Mouse (Mus musculus) intestine, postnatal 0 days (tissue): ENCODE results near the gene Ywhaq. TPM values are rescaled to one million over a fixed set of nuclear protein-coding genes. Genes with fewer than 3 reads are reported as not detected.
A peak's percentile ranks its signal among the peaks of the same experiment; 100 is the strongest.

Source experiments
- ATAC-seq: fragments of 200-750 bp; cut with Nextera tagmentation; 2 replicates; pipeline ENCODE4 v1.8.0; 2017; ENCODE audit warnings: mild to moderate bottlenecking, moderate TSS enrichment, moderate library complexity
- H3K27ac ChIP-seq: fragments of 300-500 bp; sonication (generic); 2 replicates; pipeline ENCODE4 v1.5.1; 2014; ENCODE audit warnings: mild to moderate bottlenecking, low read depth, low read length, moderate library complexity
- H3K27me3 ChIP-seq: fragments of 300-500 bp; sonication (generic); replicated peaks from 2 replicates; pipeline ENCODE4 v1.6.1; 2014; ENCODE audit warnings: low read length, mixed read lengths; ENCODE audit not compliant: control insufficient read depth, insufficient read depth
- H3K36me3 ChIP-seq: fragments of 300-500 bp; sonication (generic); 2 replicates; pipeline ENCODE4 v1.6.1; 2014; ENCODE audit warnings: mild to moderate bottlenecking, moderate library complexity; ENCODE audit not compliant: control insufficient read depth, insufficient read depth
- H3K4me1 ChIP-seq: fragments of 300-500 bp; sonication (generic); replicated peaks from 2 replicates; pipeline ENCODE4 v1.6.1; 2014; ENCODE audit warnings: antibody characterized with exemption, low read length, mixed read lengths; ENCODE audit not compliant: control insufficient read depth, insufficient read depth
- H3K4me2 ChIP-seq: fragments of 300-500 bp; sonication (generic); replicated peaks from 2 replicates; pipeline ENCODE4 v1.6.1; 2014; ENCODE audit warnings: low read depth, mild to moderate bottlenecking, moderate library complexity
- H3K4me3 ChIP-seq: fragments of 300-500 bp; sonication (generic); 2 replicates; pipeline ENCODE4 v1.5.1; 2014; ENCODE audit warnings: low read depth, low read length
- H3K9ac ChIP-seq: fragments of 300-500 bp; sonication (generic); 2 replicates; pipeline ENCODE4 v1.6.1; 2014; ENCODE audit warnings: mild to moderate bottlenecking, low read depth, low read length
- H3K9me3 ChIP-seq: fragments of 300-500 bp; sonication (generic); 2 replicates; pipeline ENCODE4 v1.6.1; 2016; ENCODE audit warnings: mixed run types; ENCODE audit not compliant: control insufficient read depth
- CTCF ChIP-seq: sonication (generic); IDR thresholded peaks from 2 replicates; pipeline ENCODE4 v1.5.1; 2016; ENCODE audit warnings: low read depth, mild to moderate bottlenecking, control low read depth, antibody characterized with exemption, moderate library complexity
- WGBS: fragments of 180-500 bp; shearing (Covaris S2); extraction: QIAGEN DNeasy Blood & Tissue Kit; methylation state at CpG from one replicate; pipeline ENCODE4 v1.1.7; 2014; 5-methylcytosine and 5-hydroxymethylcytosine counted together
- polyA plus RNA-seq: library from polyadenylated mRNA; unstranded; fragments of >200 nt; fragmentation: Nextera tagmentation; extraction: Ambion mirVana; gene quantifications from 2 replicates; pipeline ENCODE4 v1.2.1, GENCODE M21; 2015

Gene Ywhaq
- polyA plus RNA-seq, 1 experiment from 2014 or later: 235 TPM

DNA sequence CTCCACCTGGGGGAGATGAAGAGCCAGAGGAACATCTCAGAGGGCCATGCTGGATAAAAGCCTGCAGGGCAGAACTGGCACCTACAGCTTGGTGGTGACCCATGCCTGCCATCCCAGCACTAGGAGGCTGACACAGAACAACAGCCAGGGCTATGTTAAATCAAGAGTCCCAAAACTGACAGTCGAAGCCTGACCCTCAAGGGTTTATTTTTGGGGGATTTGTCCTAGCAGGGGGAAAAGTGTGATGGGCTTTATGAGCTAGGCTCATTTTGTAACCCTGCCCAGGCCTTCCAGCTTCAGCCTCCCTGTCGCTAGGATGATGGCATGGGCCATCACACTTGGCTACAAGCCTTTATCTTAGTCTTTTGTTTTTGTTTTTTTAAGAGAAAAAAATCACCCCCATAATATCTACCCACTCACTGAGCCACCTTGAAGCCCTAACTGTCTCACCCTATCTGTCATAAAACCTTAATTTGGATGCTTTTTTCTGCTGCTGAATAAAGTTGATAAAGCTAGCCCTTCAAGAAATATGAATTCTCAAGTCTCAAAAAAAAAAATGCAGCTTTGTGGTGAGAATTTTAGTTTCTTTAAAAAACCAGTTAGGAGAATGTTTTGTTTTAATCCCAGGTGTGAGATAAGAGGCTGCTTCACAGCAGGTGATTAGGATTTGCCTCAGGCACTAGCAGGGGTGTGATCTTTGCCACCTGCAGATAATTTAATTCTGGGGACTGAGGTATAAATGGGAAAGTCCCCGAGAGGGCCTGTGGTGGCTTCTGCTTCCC is 41.9 kb downstream of the Ywhaq start:
- H3K4me3 ChIP-seq: no peak overlapping the region
- H3K9me3 ChIP-seq: no peaks in the 10 kb centered on the region
- no peak for ATAC-seq
- no peaks in the 10 kb centered on the region for H3K27me3 ChIP-seq
- WGBS: 48% methylated on average over 3 of the region's 3 CpGs
- H3K9ac ChIP-seq: no peak overlapping the region
- no peak for TF ChIP-seq CTCF
- no peak overlapping the region for H3K4me2 ChIP-seq
- H3K4me1 ChIP-seq: no peaks in the 10 kb centered on the region
- no peak overlapping the region for H3K27ac ChIP-seq
- H3K36me3 ChIP-seq: no peaks in the 10 kb centered on the region

DNA sequence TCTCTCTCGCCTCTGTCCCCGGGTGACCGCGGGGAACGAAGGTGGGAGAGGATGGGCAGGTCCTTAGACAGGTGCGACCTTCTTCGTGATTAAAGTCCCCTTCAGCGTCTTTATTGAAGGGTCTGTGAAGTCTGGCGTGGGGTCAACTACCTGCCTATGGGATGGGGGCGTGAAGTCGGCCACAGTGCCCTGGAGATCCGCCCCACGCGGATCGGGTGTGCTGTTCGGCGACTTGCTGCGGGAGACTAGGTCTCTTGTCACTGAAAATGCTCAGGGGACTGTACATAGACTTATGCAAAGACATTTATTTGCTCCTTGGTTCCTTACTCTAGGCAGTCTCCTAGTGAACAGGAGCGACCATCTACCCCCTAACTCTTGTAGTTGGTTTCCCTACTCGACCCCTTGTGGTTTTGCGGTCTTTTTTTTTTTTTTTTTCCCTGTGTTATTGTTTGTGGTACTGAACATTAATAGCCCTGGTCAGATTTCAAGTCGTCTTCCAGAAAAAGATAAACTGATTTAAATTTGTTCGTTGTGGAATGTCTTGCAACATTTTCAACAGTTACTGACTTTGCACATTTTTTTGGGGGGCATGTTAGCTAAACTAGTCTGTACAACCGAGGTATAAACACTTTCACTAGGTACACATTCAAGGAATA is 43.5 kb downstream of the Ywhaq start:
- no peaks in the 10 kb centered on the region for H3K4me1 ChIP-seq
- WGBS: 2% methylated on average over 24 of the region's 24 CpGs
- H3K4me2 ChIP-seq: peak overlapping the region; percentile 88
- peak overlapping the region; percentile 86 for H3K9ac ChIP-seq
- peak overlapping the region; percentile 94 for H3K27ac ChIP-seq
- ATAC-seq: peak; percentile 51
- H3K4me3 ChIP-seq: peak overlapping the region; percentile 79
- H3K36me3 ChIP-seq: no peaks in the 10 kb centered on the region
- no peaks in the 10 kb centered on the region for H3K9me3 ChIP-seq
- TF ChIP-seq CTCF: no peak
- H3K27me3 ChIP-seq: no peaks in the 10 kb centered on the region

DNA sequence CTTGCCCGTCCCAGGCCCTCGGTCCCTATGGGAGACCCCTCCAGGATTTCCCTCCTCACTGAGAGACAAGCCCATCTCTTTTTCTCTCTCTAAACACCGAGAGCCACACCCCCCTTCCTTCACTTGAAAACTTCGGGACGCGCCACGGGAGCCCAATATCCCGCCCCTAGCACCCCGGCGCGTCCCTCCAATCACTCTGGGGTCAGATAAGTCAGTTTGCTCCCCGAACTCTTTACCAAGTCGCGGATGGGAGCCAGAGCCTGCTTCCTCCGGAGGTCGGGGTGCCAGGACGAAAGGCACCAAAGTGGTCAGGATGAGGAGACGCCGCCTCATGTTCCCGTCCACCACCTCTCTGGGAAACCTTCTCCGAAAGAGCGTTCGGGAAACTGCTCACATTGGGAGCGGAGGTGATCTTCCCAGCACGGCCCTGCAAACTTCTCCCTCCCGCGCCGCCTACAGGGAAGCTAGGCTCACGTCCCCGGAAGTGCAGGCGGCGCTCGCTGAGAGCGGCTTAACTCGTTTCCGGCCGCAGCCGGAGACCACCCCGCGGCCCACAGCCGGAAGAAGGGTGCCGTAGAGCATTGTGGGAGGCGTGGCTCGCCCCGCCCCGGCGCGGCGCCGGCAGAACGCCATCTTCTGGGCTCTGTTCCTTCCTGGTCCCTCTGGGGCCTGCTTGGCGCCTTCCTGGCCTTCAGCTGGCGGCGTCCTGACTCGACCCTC is 44.2 kb downstream of the Ywhaq start, which contains the start of gene Adam17:
Adam17 (minus strand) TSS at position 533 of the 720 bp plus-strand sequence.
- Histone ChIP-seq H3K4me2 (peak within 1 kb of the TSS; percentile 88), H3K4me1 (no peaks in the 10 kb centered on the region), H3K27me3 (no peaks in the 10 kb centered on the region), H3K9me3 (no peaks in the 10 kb centered on the region), H3K36me3 (no peaks in the 10 kb centered on the region), H3K4me3 (peak within 1 kb of the TSS; percentile 79), H3K9ac (peak within 1 kb of the TSS; percentile 86), H3K27ac (peak within 1 kb of the TSS; percentile 94)
- peak; percentile 98 for ATAC-seq
- peak; percentile 87 for TF ChIP-seq CTCF
- under 1% methylated on average over 55 of the region's 55 CpGs for WGBS

DNA sequence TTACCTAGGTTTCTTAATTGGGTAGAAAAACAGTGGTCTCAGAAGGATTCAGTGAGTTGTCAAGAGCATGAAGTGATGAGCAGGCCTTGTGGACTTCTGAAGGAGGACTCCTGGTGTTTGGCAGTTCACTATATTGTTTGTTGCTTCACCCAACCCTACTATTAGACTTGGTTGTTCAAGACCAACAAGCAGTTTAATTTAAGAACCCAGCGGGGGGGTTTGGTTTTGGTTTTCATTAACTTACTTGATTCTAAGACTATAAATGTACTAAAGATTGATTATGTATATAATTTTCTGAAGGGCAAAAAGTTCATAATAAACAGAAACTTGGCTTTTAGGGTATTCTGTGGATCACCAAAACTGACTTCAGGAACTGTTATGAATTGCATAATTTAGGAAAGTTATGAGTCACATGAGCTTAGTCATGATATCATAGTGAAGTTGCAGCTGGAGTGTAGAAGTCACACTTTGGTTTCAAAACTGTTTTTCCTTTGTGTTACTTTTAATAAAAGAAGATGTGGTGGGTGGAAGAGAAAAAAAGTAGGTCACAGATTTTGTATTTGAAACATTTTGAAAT is 47.3 kb downstream of the Ywhaq start:
- Histone ChIP-seq H3K4me3 (no peak overlapping the region), H3K27ac (no peak overlapping the region), H3K4me1 (no peaks in the 10 kb centered on the region), H3K9ac (no peak overlapping the region), H3K36me3 (no peaks in the 10 kb centered on the region), H3K4me2 (no peak overlapping the region), H3K9me3 (no peaks in the 10 kb centered on the region), H3K27me3 (no peaks in the 10 kb centered on the region)
- no peak for ATAC-seq
- WGBS: 85% methylated on average over 1 of the region's 1 CpGs
- no peak for TF ChIP-seq CTCF

DNA sequence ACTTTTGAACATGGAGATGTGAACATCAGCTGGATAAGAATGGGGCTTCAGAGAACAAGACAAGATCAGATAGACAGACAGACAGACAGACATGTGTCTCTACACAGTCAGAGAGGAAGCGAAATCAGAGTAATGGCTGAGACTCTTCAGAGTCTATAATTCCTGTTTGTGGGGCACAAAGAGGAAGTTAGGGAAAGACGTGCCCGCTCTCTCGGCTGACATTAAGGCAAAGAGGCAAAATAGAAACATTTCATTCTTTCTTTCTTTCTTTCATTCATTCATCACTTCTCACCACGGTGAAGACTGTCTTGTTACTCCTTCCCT is 48.4 kb downstream of the Ywhaq start:
- whole genome bisulfite sequencing: 89% methylated on average over 5 of the region's 5 CpGs
- H3K27ac ChIP-seq: no peak overlapping the region
- ATAC-seq: no peak
- TF ChIP-seq CTCF: no peak
- H3K9ac ChIP-seq: no peak overlapping the region
- no peaks in the 10 kb centered on the region for H3K36me3 ChIP-seq
- no peaks in the 10 kb centered on the region for H3K9me3 ChIP-seq
- H3K4me1 ChIP-seq: no peaks in the 10 kb centered on the region
- H3K4me2 ChIP-seq: no peak overlapping the region
- H3K4me3 ChIP-seq: no peak overlapping the region
- H3K27me3 ChIP-seq: no peaks in the 10 kb centered on the region
